Mouse (Mus musculus): Measurements from ENCODE around the gene Meis2. TPM values are rescaled to one million over a fixed set of nuclear protein-coding genes. Genes with fewer than 3 reads are reported as not detected.

Meis2 gene
- polyA plus RNA-seq, 1 experiment: not detected

- no peaks in the 10 kb centered on the region for H3K4me1 ChIP-seq (ENCODE audit: control insufficient read depth, insufficient read depth, low read length)
- TF ChIP-seq POLR2A (IDR thresholded peaks at IDR 0.05; ENCODE audit: borderline replicate concordance, low read depth, low read length) (no peak), CTCF (IDR thresholded peaks at IDR 0.05; ENCODE audit: low read depth, low read length) (no peak)
- no peak overlapping the region for H3K4me3 ChIP-seq (ENCODE audit: insufficient read depth, low read length)
- no peak overlapping the region for H3K27ac ChIP-seq (ENCODE audit: insufficient read depth, low read depth, low read length)
Observed at GRCm38 (mm10) chr2:115850961-115851360, 214.7 kb downstream of the Meis2 start.

- H3K4me1 ChIP-seq (ENCODE audit: control insufficient read depth, insufficient read depth, low read length): no peaks in the 10 kb centered on the region
- H3K27ac ChIP-seq (ENCODE audit: insufficient read depth, low read depth, low read length): no peak overlapping the region
- H3K4me3 ChIP-seq (ENCODE audit: insufficient read depth, low read length): no peak overlapping the region
- TF ChIP-seq POLR2A (IDR thresholded peaks at IDR 0.05; ENCODE audit: borderline replicate concordance, low read depth, low read length): no peak
- no peak for TF ChIP-seq CTCF (IDR thresholded peaks at IDR 0.05; ENCODE audit: low read depth, low read length)
Observed at GRCm38 (mm10) chr2:115842821-115843220, 222.8 kb downstream of the Meis2 start.

- Histone ChIP-seq H3K27ac (ENCODE audit: insufficient read depth, low read depth, low read length) (no peak overlapping the region), H3K4me3 (ENCODE audit: insufficient read depth, low read length) (no peak overlapping the region), H3K4me1 (ENCODE audit: control insufficient read depth, insufficient read depth, low read length) (no peaks in the 10 kb centered on the region)
- TF ChIP-seq POLR2A (IDR thresholded peaks at IDR 0.05; ENCODE audit: borderline replicate concordance, low read depth, low read length) (no peak), CTCF (IDR thresholded peaks at IDR 0.05; ENCODE audit: low read depth, low read length) (no peak)
Observed at GRCm38 (mm10) chr2:115836034-115836433, 229.6 kb downstream of the Meis2 start.

GRCm38 (mm10) chr2:115822361-115822760 is 243.3 kb downstream of the Meis2 start:
- no peak for TF ChIP-seq POLR2A (IDR thresholded peaks at IDR 0.05; ENCODE audit: borderline replicate concordance, low read depth, low read length)
- TF ChIP-seq CTCF (IDR thresholded peaks at IDR 0.05; ENCODE audit: low read depth, low read length): no peak
- H3K4me1 ChIP-seq (ENCODE audit: control insufficient read depth, insufficient read depth, low read length): no peaks in the 10 kb centered on the region
- no peak overlapping the region for H3K4me3 ChIP-seq (ENCODE audit: insufficient read depth, low read length)
- H3K27ac ChIP-seq (ENCODE audit: insufficient read depth, low read depth, low read length): no peak overlapping the region

GRCm38 (mm10) chr2:115817959-115818358 is 247.7 kb downstream of the Meis2 start:
- H3K4me3 ChIP-seq (ENCODE audit: insufficient read depth, low read length): no peak overlapping the region
- no peaks in the 10 kb centered on the region for H3K4me1 ChIP-seq (ENCODE audit: control insufficient read depth, insufficient read depth, low read length)
- H3K27ac ChIP-seq (ENCODE audit: insufficient read depth, low read depth, low read length): no peak overlapping the region
- TF ChIP-seq CTCF (IDR thresholded peaks at IDR 0.05; ENCODE audit: low read depth, low read length) (no peak), POLR2A (IDR thresholded peaks at IDR 0.05; ENCODE audit: borderline replicate concordance, low read depth, low read length) (no peak)

GRCm38 (mm10) chr2:115813721-115814120 is 251.9 kb downstream of the Meis2 start:
- Histone ChIP-seq H3K4me3 (ENCODE audit: insufficient read depth, low read length) (no peak overlapping the region), H3K27ac (ENCODE audit: insufficient read depth, low read depth, low read length) (no peak overlapping the region), H3K4me1 (ENCODE audit: control insufficient read depth, insufficient read depth, low read length) (no peaks in the 10 kb centered on the region)
- TF ChIP-seq POLR2A (IDR thresholded peaks at IDR 0.05; ENCODE audit: borderline replicate concordance, low read depth, low read length) (no peak), CTCF (IDR thresholded peaks at IDR 0.05; ENCODE audit: low read depth, low read length) (no peak)

GRCm38 (mm10) chr2:115813316-115813715 is 252.3 kb downstream of the Meis2 start:
- Histone ChIP-seq H3K27ac (ENCODE audit: insufficient read depth, low read depth, low read length) (no peak overlapping the region), H3K4me1 (ENCODE audit: control insufficient read depth, insufficient read depth, low read length) (no peaks in the 10 kb centered on the region), H3K4me3 (ENCODE audit: insufficient read depth, low read length) (no peak overlapping the region)
- TF ChIP-seq CTCF (IDR thresholded peaks at IDR 0.05; ENCODE audit: low read depth, low read length) (no peak), POLR2A (IDR thresholded peaks at IDR 0.05; ENCODE audit: borderline replicate concordance, low read depth, low read length) (no peak)
